Mouse (Mus musculus) lung, postnatal 0 days (tissue): ENCODE measurements at regions not wholly inside any gene's neighbourhood (a gene's known extent, or its start where the extent isn't known, plus 50 kb on each side); places are given as distances from the start of the nearest gene placed in this dataset.

Experiments used
- CTCF ChIP-seq: IDR thresholded peaks from 2 replicates; pipeline ENCODE4 v1.5.1; 2016; ENCODE audit warnings: antibody characterized with exemption, mild to moderate bottlenecking
- EP300 ChIP-seq: IDR thresholded peaks from 2 replicates; pipeline ENCODE4 v1.6.1; 2016; ENCODE audit warnings: antibody characterized with exemption, mild to moderate bottlenecking, control low read depth

- no peak for TF ChIP-seq EP300
- no peak for TF ChIP-seq CTCF
Observed at GRCm38 (mm10) chr13:60508856-60509255, 92.9 kb upstream of the Dapk1 start.
